Mouse (Mus musculus) heart, postnatal 0 days (tissue): ENCODE results near the gene Arglu1.

Experiments
- CTCF ChIP-seq: IDR thresholded peaks from 2 replicates; pipeline ENCODE4 v1.5.1; 2016; ENCODE audit warnings: antibody characterized with exemption, control low read depth, low read depth
- EP300 ChIP-seq: IDR thresholded peaks from 2 replicates; pipeline ENCODE4 v1.6.1; 2016; ENCODE audit warnings: antibody characterized with exemption, low read depth

GRCm38 (mm10) chr8:8620536-8620935, 69.8 kb downstream of the Arglu1 start:
- TF ChIP-seq CTCF (no peak), EP300 (no peak)
